Mouse (Mus musculus): ENCODE measurements around the gene Btbd35f21. TPM values are rescaled to one million over a fixed set of nuclear protein-coding genes. Genes with fewer than 3 reads are reported as not detected.

The Btbd35f21 gene
- not detected for polyA plus RNA-seq (2017; shearing (Covaris generic))

GRCm38 (mm10) chrX:32725809-32726208 lies at the start of gene Btbd35f21:
Gene Btbd35f21, plus strand, starts transcription at chrX:32726109.

Other genes starting within 250 kb of the Btbd35f21 start
- gene Btbd35f1, start 166.1 kb upstream of the Btbd35f21 start, polyA plus RNA-seq (2017; shearing (Covaris generic)): not detected
- gene Gm5926, start 75.4 kb upstream of the Btbd35f21 start, polyA plus RNA-seq (2017; shearing (Covaris generic)): not detected
- not detected for gene Btbd35f30, start 168.5 kb downstream of the Btbd35f21 start, polyA plus RNA-seq (2017; shearing (Covaris generic))
- gene Gm21789, start 215.7 kb downstream of the Btbd35f21 start, polyA plus RNA-seq (2017; shearing (Covaris generic)): not detected
- gene Btbd35f5, start 247.8 kb downstream of the Btbd35f21 start, polyA plus RNA-seq (2017; shearing (Covaris generic)): not detected